Mouse (Mus musculus) hindbrain, postnatal 0 days (tissue): Measurements from ENCODE around the gene Lrrc4c. TPM values are rescaled to one million over a fixed set of nuclear protein-coding genes. Genes with fewer than 3 reads are reported as not detected.

Experiments used
- ATAC-seq: fragments of 200-750 bp; cut with Nextera tagmentation; 2 replicates; pipeline ENCODE4 v1.8.0; 2017; ENCODE audit warnings: mild to moderate bottlenecking, moderate TSS enrichment, moderate library complexity
- DNase-seq: peaks from one replicate; pipeline ENCODE4 v3.0.0-alpha.2; 2015; ENCODE audit warnings: low spot score
- H3K27ac ChIP-seq: fragments of 300-500 bp; sonication (generic); 2 replicates; pipeline ENCODE4 v1.5.1; 2014; ENCODE audit warnings: mild to moderate bottlenecking
- H3K27me3 ChIP-seq: fragments of 300-500 bp; sonication (generic); 2 replicates; pipeline ENCODE4 v1.6.1; 2014; ENCODE audit warnings: low read length, mixed read lengths; ENCODE audit not compliant: insufficient read depth
- H3K36me3 ChIP-seq: fragments of 300-500 bp; sonication (generic); 2 replicates; pipeline ENCODE4 v1.6.1; 2014; ENCODE audit warnings: low read length, mixed read lengths; ENCODE audit not compliant: insufficient read depth
- H3K4me1 ChIP-seq: fragments of 300-500 bp; sonication (generic); 2 replicates; pipeline ENCODE4 v1.6.1; 2014; ENCODE audit warnings: antibody characterized with exemption, low read length, mixed read lengths; ENCODE audit not compliant: insufficient read depth
- H3K4me2 ChIP-seq: fragments of 300-500 bp; sonication (generic); 2 replicates; pipeline ENCODE4 v1.6.1; 2014; ENCODE audit warnings: low read depth, mild to moderate bottlenecking, low read length, moderate library complexity, mixed read lengths
- H3K4me3 ChIP-seq: fragments of 300-500 bp; sonication (generic); 2 replicates; pipeline ENCODE4 v1.5.1; 2014; ENCODE audit warnings: low read length
- H3K9ac ChIP-seq: fragments of 300-500 bp; sonication (generic); replicated peaks from 2 replicates; pipeline ENCODE4 v1.6.1; 2014; ENCODE audit warnings: mild to moderate bottlenecking, low read length, moderate library complexity, mixed read lengths
- H3K9me3 ChIP-seq: fragments of 300-500 bp; sonication (generic); 2 replicates; pipeline ENCODE4 v1.6.1; 2016; ENCODE audit warnings: low read length, mixed read lengths
- CTCF ChIP-seq: IDR thresholded peaks from 2 replicates; pipeline ENCODE4 v1.5.1; 2016; ENCODE audit warnings: antibody characterized with exemption, control low read depth, low read depth
- WGBS: fragments of 180-500 bp; shearing (Covaris S2); extraction: QIAGEN DNeasy Blood & Tissue Kit; methylation state at CpG from one replicate; pipeline ENCODE4 v1.1.7; 2014; 5-methylcytosine and 5-hydroxymethylcytosine counted together
- microRNA-seq, 2 experiments: library from miRNA; unstranded; fragments of <30 nt; microRNA quantifications; one replicate each; pipeline ENCODE4; 2016
- polyA plus RNA-seq: library from polyadenylated mRNA; unstranded; fragments of >200 nt; fragmentation: Nextera tagmentation; extraction: Ambion mirVana; gene quantifications from 2 replicates; pipeline ENCODE4 v1.2.1, GENCODE M21; 2015
- total RNA-seq: library from RNA; depleted of rRNA; stranded (reverse); fragments of >200 nt; gene quantifications from 2 replicates; pipeline ENCODE4 v1.2.3, GENCODE M21; 2014

Lrrc4c gene
- total and polyA plus RNA-seq, 2 experiments from 2014 or later, result 41.5 to 52.0 TPM

GRCm38 (mm10) chr2:97641661-97642060 lies 1323.7 kb downstream of the Lrrc4c start:
- DNase-seq, result no peak
- no peaks in the 10 kb centered on the region for H3K27me3 ChIP-seq
- H3K4me1 ChIP-seq, result no peaks in the 10 kb centered on the region
- ATAC-seq, result no peak
- H3K4me2 ChIP-seq, result no peak overlapping the region
- no peak for TF ChIP-seq CTCF
- H3K9me3 ChIP-seq, result no peaks in the 10 kb centered on the region
- no peak overlapping the region for H3K9ac ChIP-seq
- no peak overlapping the region for H3K4me3 ChIP-seq
- H3K27ac ChIP-seq, result no peak overlapping the region
- no peaks in the 10 kb centered on the region for H3K36me3 ChIP-seq

GRCm38 (mm10) chr2:97652711-97653110 lies 1334.7 kb downstream of the Lrrc4c start:
- DNase-seq, result peak; percentile 3
- 13% methylated on average over 1 of the region's 1 CpGs for WGBS

More at GRCm38 (mm10) chr2:97652711-97653110, 1334.7 kb downstream of the Lrrc4c start:
- Histone ChIP-seq H3K27me3 (no peaks in the 10 kb centered on the region), H3K9ac (no peak overlapping the region), H3K4me1 (no peaks in the 10 kb centered on the region), H3K9me3 (no peaks in the 10 kb centered on the region), H3K27ac (no peak overlapping the region), H3K4me2 (no peak overlapping the region), H3K4me3 (no peak overlapping the region), H3K36me3 (no peaks in the 10 kb centered on the region)
- ATAC-seq, result no peak
- TF ChIP-seq CTCF, result no peak

Small RNAs within 50 kb of the gene (microRNA-seq; reads per million reads assigned to microRNA genes)
- gene Gm44320, result 0 reads per million in 2 experiments
